Mouse (Mus musculus): Measurements from ENCODE around the gene Ddx41.

- no peak for TF ChIP-seq CTCF (IDR thresholded peaks at IDR 0.05; ENCODE audit: control insufficient read depth, insufficient read depth, insufficient replicate concordance, low read depth, low read length)
- no peak for TF ChIP-seq POLR2A (IDR thresholded peaks at IDR 0.05; ENCODE audit: control insufficient read depth, low read depth, low read length)
These were observed 24.0 kb downstream of the Ddx41 start for GRCm38 (mm10) chr13:55512379-55513031.

Data from testis, adult 2 months (tissue).